Mouse (Mus musculus) hindbrain, embryonic 14.5 days (tissue): ENCODE data around the gene Rpl14. TPM values are rescaled to one million over a fixed set of nuclear protein-coding genes. Genes with fewer than 3 reads are reported as not detected.

Source experiments
- ATAC-seq: fragments of 200-750 bp; cut with Nextera tagmentation; 2 replicates; pipeline ENCODE4 v1.8.0; 2017; ENCODE audit warnings: moderate number of reproducible peaks, mild to moderate bottlenecking, moderate TSS enrichment, moderate library complexity; ENCODE audit not compliant: low FRiP score
- DNase-seq: peaks from one replicate; pipeline ENCODE4 v3.0.0-alpha.2; 2015; ENCODE audit warnings: low spot score
- H3K27ac ChIP-seq: fragments of 300-500 bp; sonication (generic); 2 replicates; pipeline ENCODE4 v1.5.1; 2014; ENCODE audit warnings: mild to moderate bottlenecking, moderate library complexity
- H3K27me3 ChIP-seq: fragments of 300-500 bp; sonication (generic); 2 replicates; pipeline ENCODE4 v1.6.1; 2014; ENCODE audit warnings: mild to moderate bottlenecking, low read length, mixed read lengths; ENCODE audit not compliant: control insufficient read depth, insufficient read depth
- H3K36me3 ChIP-seq: fragments of 300-500 bp; sonication (generic); replicated peaks from 2 replicates; pipeline ENCODE4 v1.6.1; 2014; ENCODE audit not compliant: control insufficient read depth, insufficient read depth
- H3K4me1 ChIP-seq: fragments of 300-500 bp; sonication (generic); replicated peaks from 2 replicates; pipeline ENCODE4 v1.6.1; 2014; ENCODE audit warnings: antibody characterized with exemption, low read length, mixed read lengths; ENCODE audit not compliant: control insufficient read depth, insufficient read depth
- H3K4me2 ChIP-seq: fragments of 300-500 bp; sonication (generic); replicated peaks from 2 replicates; pipeline ENCODE4 v1.6.1; 2014; ENCODE audit warnings: mild to moderate bottlenecking, moderate library complexity
- H3K4me3 ChIP-seq: fragments of 300-500 bp; sonication (generic); replicated peaks from 2 replicates; pipeline ENCODE4 v1.5.1; 2014; ENCODE audit warnings: mild to moderate bottlenecking, low read length
- H3K9ac ChIP-seq: fragments of 300-500 bp; sonication (generic); 2 replicates; pipeline ENCODE4 v1.6.1; 2014
- H3K9me3 ChIP-seq: fragments of 300-500 bp; sonication (generic); 2 replicates; pipeline ENCODE4 v1.6.1; 2016; ENCODE audit warnings: low read length; ENCODE audit not compliant: control insufficient read depth
- WGBS: fragments of 180-500 bp; shearing (Covaris S2); extraction: QIAGEN DNeasy Blood & Tissue Kit; methylation state at CpG from one replicate; pipeline ENCODE4 v1.1.7; 2014; 5-methylcytosine and 5-hydroxymethylcytosine counted together
- polyA plus RNA-seq: library from polyadenylated mRNA; unstranded; fragments of >200 nt; fragmentation: Nextera tagmentation; extraction: Ambion mirVana; gene quantifications from 2 replicates; pipeline ENCODE4 v1.2.1, GENCODE M21; 2014

The Rpl14 gene
- polyA plus RNA-seq, 1 experiment from 2014 or later, result 522 TPM

GRCm38 (mm10) chr9:120568917-120569316 is 2.3 kb upstream of the Rpl14 start:
- Histone ChIP-seq H3K4me3 (no peak overlapping the region), H3K27ac (no peak overlapping the region), H3K27me3 (no peaks in the 10 kb centered on the region), H3K9ac (no peak overlapping the region), H3K4me1 (peaks cover 12% of the 10 kb centered on the region), H3K9me3 (no peaks in the 10 kb centered on the region), H3K36me3 (peaks cover 17% of the 10 kb centered on the region), H3K4me2 (no peak overlapping the region)
- WGBS, result 78% methylated on average over 2 of the region's 2 CpGs
- ATAC-seq (no peak), DNase-seq (no peak)

- Histone ChIP-seq H3K4me3 (no peak overlapping the region), H3K27ac (no peak overlapping the region), H3K9ac (no peak overlapping the region), H3K4me2 (peak overlapping the region; percentile 76; the same call in 1 of the 2 replicates), H3K36me3 (peaks cover 26% of the 10 kb centered on the region), H3K9me3 (no peaks in the 10 kb centered on the region), H3K4me1 (peaks cover 12% of the 10 kb centered on the region), H3K27me3 (no peaks in the 10 kb centered on the region)
- 63% methylated on average over 13 of the region's 13 CpGs for WGBS
- ATAC-seq (no peak), DNase-seq (peak; percentile 66)
Observed at GRCm38 (mm10) chr9:120569721-120570333, 1.4 kb upstream of the Rpl14 start.

GRCm38 (mm10) chr9:120570334-120570725 is 914 bp upstream of the Rpl14 start:
- 58% methylated on average over 2 of the region's 2 CpGs for WGBS
- DNase-seq (no peak), ATAC-seq (no peak)
- Histone ChIP-seq H3K36me3 (peaks cover 31% of the 10 kb centered on the region), H3K4me1 (peaks cover 12% of the 10 kb centered on the region), H3K4me2 (peak overlapping the region; percentile 76), H3K9ac (peak overlapping the region; percentile 89; the same call in 1 of the 2 replicates), H3K4me3 (peak overlapping the region; percentile 82), H3K27ac (0 out of 2 replicates have a peak overlapping the region, but pooled peaks have one; percentile 68), H3K27me3 (no peaks in the 10 kb centered on the region), H3K9me3 (no peaks in the 10 kb centered on the region)

GRCm38 (mm10) chr9:120571593-120572385 is 545 bp downstream of the Rpl14 start:
- Histone ChIP-seq H3K27ac (peak overlapping the region; percentile 68), H3K9me3 (no peaks in the 10 kb centered on the region), H3K9ac (peak overlapping the region; percentile 89), H3K36me3 (peaks cover 42% of the 10 kb centered on the region), H3K27me3 (no peaks in the 10 kb centered on the region), H3K4me3 (peak overlapping the region; percentile 82), H3K4me1 (peaks cover 12% of the 10 kb centered on the region), H3K4me2 (peak overlapping the region; percentile 94)
- ATAC-seq, result peak; percentile 84
- WGBS, result 1% methylated on average over 53 of the region's 53 CpGs
- DNase-seq, result no peak

GRCm38 (mm10) chr9:120575748-120576661 is 4.8 kb downstream of the Rpl14 start:
- no peak for ATAC-seq
- Histone ChIP-seq H3K27me3 (no peaks in the 10 kb centered on the region), H3K36me3 (peaks cover 42% of the 10 kb centered on the region), H3K4me3 (no peak overlapping the region), H3K4me1 (peaks cover 15% of the 10 kb centered on the region), H3K4me2 (peak overlapping the region; percentile 83), H3K9me3 (no peaks in the 10 kb centered on the region), H3K27ac (no peak overlapping the region), H3K9ac (no peak overlapping the region)
- no peak for DNase-seq
- 64% methylated on average over 6 of the region's 6 CpGs for WGBS

GRCm38 (mm10) chr9:120576662-120577013 is 5.4 kb downstream of the Rpl14 start:
- ATAC-seq (no peak; the same call in 1 of the 2 replicates), DNase-seq (no peak)
- Histone ChIP-seq H3K36me3 (peaks cover 42% of the 10 kb centered on the region), H3K9ac (no peak overlapping the region), H3K27me3 (no peaks in the 10 kb centered on the region), H3K4me1 (peaks cover 15% of the 10 kb centered on the region), H3K27ac (no peak overlapping the region), H3K4me3 (peak overlapping the region; percentile 67), H3K9me3 (no peaks in the 10 kb centered on the region), H3K4me2 (peak overlapping the region; percentile 83)
- 0% methylated on average over 4 of the region's 4 CpGs for WGBS

GRCm38 (mm10) chr9:120577133-120577651 is 5.9 kb downstream of the Rpl14 start:
- Histone ChIP-seq H3K9me3 (no peaks in the 10 kb centered on the region), H3K27me3 (no peaks in the 10 kb centered on the region), H3K27ac (peak overlapping the region; percentile 60; the same call in 1 of the 2 replicates), H3K9ac (peak overlapping the region; percentile 71), H3K4me1 (peaks cover 12% of the 10 kb centered on the region), H3K4me3 (peak overlapping the region; percentile 67), H3K4me2 (peak overlapping the region; percentile 83), H3K36me3 (peaks cover 42% of the 10 kb centered on the region)
- peak; percentile 93 for ATAC-seq
- WGBS, result under 1% methylated on average over 43 of the region's 43 CpGs
- peak; percentile 95 for DNase-seq

GRCm38 (mm10) chr9:120577706-120578405 is 6.6 kb downstream of the Rpl14 start:
- Histone ChIP-seq H3K36me3 (peaks cover 36% of the 10 kb centered on the region), H3K9me3 (no peaks in the 10 kb centered on the region), H3K4me1 (peaks cover 6% of the 10 kb centered on the region), H3K4me3 (peak overlapping the region; percentile 67), H3K9ac (peak overlapping the region; percentile 71), H3K27ac (peak overlapping the region; percentile 60; the same call in 1 of the 2 replicates), H3K27me3 (no peaks in the 10 kb centered on the region), H3K4me2 (peak overlapping the region; percentile 83)
- 54% methylated on average over 12 of the region's 12 CpGs for WGBS
- ATAC-seq (no peak), DNase-seq (no peak)
